Mouse (Mus musculus): ENCODE results near the gene Gmds.

- no peak for TF ChIP-seq CTCF (IDR thresholded peaks at IDR 0.05; ENCODE audit: extremely low read depth, insufficient read depth, low read length)
- no peak for TF ChIP-seq POLR2A (IDR thresholded peaks at IDR 0.05; ENCODE audit: extremely low read depth, insufficient read depth, low read length)
Observed at GRCm38 (mm10) chr13:32134663-32135273, 203.8 kb downstream of the Gmds start.
